Mouse (Mus musculus) left cerebral cortex, postnatal 4 days (tissue): ENCODE results near the gene Cnksr2. TPM values are rescaled to one million over a fixed set of nuclear protein-coding genes. Genes with fewer than 3 reads are reported as not detected.

Experiments
- DNase-seq: peaks from one replicate; pipeline ENCODE4 v3.0.0-alpha.2; 2022
- intact Hi-C: fragments of 180-260 bp; cut with DNase I; formaldehyde crosslinking; loops from one replicate; pipeline ENCODE4 v1.15.1; 2025
- total RNA-seq, 2 experiments: library from RNA; stranded (reverse); gene quantifications; 2 replicates each; pipeline ENCODE4 v1.2.3; 2021

Gene Cnksr2
- 100 to 1,000 TPM in 1 of 2 experiments, 10 to 100 TPM in 1; 88.4 to 108 TPM for total RNA-seq

DNA sequence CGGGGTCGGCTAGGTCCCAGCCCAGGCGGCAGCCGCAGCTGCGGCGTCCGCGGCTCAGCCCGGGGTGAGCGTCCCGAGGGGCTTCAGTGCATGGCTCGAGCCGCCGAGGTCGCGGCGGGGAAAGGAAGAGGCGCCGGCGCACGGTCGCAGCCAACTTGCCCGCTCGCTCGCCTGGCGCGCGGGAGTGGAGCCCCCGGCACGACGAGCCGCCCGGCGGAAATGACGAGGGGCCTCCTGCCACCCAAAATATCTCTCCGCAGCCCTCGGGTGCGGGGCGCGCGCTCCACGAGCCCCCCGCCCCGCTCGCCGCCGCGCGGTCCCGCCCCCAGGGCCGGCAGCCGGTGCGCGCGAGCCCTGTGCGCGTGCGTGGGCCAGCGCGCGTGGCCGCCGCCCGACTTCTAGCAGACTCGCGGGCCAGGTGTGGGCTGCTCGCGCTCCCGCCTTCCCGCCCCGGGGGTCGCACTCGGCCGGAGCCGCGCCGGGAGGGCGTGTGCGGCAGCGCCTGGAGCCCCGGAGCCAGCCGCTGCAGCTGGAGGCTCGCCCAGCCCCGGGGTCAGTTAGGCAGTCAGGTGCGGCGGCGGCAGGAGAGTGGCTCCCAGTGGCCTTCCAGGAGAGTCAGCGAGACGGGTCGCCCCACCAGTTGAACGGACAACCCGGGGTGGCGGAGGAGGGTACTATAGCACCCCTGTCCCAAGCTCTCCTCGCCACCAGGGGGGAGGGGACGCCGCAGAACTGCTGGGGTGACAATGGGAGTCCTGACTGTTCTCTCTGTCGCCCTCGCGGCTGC is at the start of gene Cnksr2:
Cnksr2 (minus strand) TSS at position 238 of the 787 bp plus-strand sequence.
- DNase-seq: peak; percentile 44
- intact Hi-C loops: loop anchor here (5.0 to 10.0 kb wide), 2 partner anchors 572 to 879 kb away; no protein-coding TSS in a partner anchor

DNA sequence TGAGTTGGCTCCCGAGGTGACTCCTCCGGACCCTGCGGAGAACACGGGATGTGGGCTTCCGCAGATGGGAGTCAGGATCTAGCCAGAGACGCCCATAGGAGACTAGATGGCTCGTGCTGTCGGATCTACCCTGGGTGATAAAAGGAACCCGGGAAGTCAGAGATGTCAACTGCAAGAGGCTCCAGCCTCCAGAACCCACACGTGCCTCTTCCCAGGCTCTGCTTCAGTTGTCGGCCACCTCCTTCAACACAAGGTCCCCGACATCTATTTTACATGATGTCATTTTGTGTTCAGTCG is 698 bp upstream of the Cnksr2 start:
- no peak for DNase-seq
- intact Hi-C loops: loop anchor here (5.0 to 10.0 kb wide), 2 partner anchors 571 to 879 kb away; no protein-coding TSS in a partner anchor

DNA sequence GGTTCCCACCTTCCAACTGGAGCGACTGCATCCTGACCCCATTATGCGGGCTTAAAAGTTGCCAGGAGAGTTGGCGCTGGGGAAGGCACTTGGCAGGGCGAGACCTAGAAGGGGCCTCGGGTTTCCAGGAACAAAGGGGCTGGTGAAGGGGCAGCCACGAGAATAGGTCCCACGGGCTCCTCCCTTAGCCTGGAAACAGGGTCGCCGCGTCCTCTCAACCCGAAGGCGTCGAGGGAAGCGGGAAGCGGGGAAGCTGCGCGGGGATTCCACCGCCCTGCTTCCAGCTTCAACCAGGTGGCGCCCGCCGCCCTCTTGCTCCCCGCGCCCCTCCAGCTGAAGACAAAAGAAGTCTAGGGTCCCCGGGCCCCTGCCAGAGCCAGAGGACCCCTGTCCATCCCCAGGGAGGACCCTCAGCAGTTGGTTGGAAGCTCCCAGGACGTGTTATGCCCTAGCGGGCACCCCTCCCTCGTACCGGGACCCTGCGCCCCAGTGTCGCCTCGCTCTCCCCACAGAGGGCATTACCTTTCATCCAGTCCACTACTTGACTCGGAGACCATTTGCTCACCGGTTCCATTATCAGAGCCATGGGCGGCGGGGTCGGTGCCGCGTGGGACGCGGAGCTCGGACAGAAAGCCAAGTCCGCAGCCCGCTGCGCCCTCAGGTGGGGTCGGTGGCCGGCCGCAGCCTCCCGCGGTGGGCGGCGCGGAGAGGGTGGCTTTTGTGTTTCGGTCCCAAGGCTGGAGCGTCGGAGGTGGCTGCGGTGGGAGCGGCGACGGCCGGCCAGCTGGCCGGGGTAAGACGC is 638 bp downstream of the Cnksr2 start:
- intact Hi-C loops: loop anchor here (5.0 to 10.0 kb wide), 2 partner anchors 572 to 880 kb away; no protein-coding TSS in a partner anchor
- DNase-seq: peak; percentile 50

DNA sequence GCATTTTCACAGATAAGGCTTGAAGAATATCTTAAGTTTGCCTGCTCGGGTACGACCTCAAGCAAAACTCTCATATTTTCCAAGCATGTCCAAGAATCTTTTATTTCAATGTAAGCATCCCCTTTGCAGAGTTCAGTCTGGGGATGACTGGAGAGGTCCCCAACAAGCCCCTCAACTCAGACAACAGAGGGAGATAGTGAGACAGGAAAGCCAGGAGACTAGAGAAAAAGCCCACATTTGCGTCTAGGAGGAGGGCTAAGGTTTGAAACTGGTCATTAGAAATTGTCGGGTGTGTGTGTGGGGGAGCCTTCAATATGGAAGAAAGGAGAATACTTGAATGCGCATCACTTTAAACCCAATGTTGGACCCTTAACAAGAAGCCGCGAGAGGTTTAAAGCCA is 1.4 kb downstream of the Cnksr2 start:
- DNase-seq: peak; percentile 7
- intact Hi-C loops: loop anchor here (5.0 to 10.0 kb wide), 2 partner anchors 573 to 881 kb away; no protein-coding TSS in a partner anchor

- no peak for DNase-seq
- intact Hi-C loops: no loop called here
Observed at GRCm38 (mm10) chrX:157951698-157952097, 91.4 kb downstream of the Cnksr2 start.

DNA sequence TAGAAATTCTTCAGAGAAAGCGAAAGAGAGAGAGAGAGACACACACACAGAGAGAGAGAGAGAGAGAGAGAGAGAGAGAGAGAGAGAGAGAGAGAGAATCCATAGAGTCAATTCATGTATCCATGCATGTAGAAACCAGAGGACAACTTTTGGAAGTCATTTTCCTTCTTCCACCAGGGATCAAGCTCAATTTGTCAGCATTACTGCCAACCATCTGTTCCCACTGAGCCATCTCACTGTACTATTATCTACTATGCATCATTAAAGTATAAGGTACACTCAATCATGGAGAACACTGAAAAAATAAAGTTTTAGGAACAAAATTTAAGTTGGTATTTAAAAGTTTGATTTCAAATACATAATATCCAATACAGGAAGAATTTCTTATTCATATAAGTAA is 93.8 kb downstream of the Cnksr2 start:
- intact Hi-C loops: loop anchor here (10.0 kb wide), 1 partner anchor 976 kb away; no protein-coding TSS in a partner anchor
- DNase-seq: no peak

DNA sequence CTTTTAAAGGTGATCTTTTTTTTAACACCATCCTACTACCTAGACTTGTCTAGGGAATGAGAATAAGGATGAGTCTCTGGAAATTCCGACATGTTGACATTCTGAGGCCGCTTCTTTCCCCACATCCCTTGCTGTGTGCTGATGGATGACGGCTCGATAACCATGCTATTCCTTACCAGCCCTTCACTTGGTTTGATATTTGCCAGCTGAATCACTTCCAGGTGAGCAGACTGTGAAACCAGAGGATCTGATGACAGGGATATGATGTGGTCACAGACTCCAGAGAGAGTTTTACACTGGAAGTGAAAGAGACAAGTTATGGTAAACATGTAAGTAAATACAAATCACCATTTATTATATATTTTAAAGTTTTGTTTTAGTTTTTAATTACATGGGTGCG is 98.0 kb downstream of the Cnksr2 start:
- no peak for DNase-seq
- intact Hi-C loops: loop anchor here (10.0 kb wide), 1 partner anchor 980 kb away; no protein-coding TSS in a partner anchor

DNA sequence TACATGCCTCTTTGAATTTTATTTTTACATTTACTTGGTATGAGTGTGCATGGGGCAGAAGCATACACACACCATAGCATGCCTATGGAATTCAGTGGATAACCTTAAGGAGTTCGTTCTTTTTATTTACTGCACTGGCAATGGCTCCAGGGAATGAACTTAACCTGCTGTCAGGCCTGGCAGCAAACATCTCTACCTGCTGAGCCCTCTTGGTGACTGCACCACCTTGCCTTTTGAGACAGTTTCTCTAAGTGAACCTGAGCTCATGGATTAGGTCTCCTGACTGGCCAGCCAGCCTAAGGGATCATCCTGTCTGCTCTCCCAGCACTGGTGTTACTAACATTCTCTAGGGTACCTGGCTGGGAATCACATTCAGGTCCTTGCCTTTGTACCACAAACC is 106.5 kb downstream of the Cnksr2 start:
- intact Hi-C loops: no loop called here

GRCm38 (mm10) chrX:157920093-157920492 is 123.0 kb downstream of the Cnksr2 start:
- no peak for DNase-seq
- intact Hi-C loops: no loop called here

More for the DNA sequence above, 106.5 kb downstream of the Cnksr2 start:
- DNase-seq: no peak

GRCm38 (mm10) chrX:157829983-157830382 is 213.1 kb downstream of the Cnksr2 start:
- intact Hi-C loops: no loop called here
- DNase-seq: no peak

DNA sequence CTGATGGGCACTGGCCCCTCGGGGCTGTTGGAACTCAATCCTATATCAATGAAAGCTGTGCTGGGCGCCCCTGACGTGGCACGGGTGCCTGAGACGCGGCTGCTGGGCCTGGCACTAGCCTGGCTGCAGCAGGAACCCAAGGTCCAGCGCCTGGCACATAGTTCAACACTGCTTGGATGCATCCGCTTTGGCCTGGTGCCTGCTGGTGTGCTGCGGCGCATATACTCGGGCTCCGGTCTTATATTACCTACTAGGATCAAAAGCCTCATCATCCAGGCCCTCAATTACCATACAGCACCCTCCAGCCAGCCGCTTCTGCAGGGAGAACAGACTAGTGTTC is 224.2 kb downstream of the Cnksr2 start:
- DNase-seq: peak; percentile 35
- intact Hi-C loops: no loop called here

DNA sequence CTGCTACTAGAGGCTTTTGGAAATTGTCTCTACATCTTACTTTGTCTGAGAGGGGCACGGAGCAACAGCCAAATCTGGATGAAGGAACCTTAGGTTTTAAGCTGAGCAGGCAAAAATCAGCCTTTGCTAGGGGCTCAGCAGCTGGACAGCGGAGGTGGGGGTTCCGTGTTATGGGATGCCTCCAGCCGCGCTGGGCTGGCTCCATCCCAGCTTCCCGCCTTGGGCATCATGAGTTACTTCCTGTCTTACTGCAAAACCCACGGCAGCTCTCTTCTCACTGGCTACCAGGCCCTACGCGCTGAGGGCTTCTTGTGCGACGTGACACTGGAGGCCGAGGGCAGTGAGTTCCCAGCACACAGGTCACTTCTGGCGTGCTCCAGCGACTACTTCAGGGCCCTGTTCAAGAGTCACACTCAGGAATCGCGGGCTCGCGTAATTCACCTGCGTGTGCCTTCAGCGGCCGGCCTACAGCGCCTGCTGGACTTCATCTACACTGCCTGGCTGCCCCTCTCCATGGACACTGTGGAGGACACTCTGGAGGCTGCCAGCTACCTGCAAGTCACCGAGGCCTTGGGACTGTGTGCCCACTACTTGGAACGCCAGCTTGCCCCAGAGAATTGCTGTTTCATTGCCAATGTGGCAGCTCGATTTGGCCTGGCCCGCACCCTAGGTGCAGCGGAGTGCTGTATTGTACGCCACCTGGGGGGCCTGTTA is 224.7 kb downstream of the Cnksr2 start, which contains the start of gene Klhl34:
Klhl34 (plus strand) TSS at position 229 of the 714 bp plus-strand sequence.
- intact Hi-C loops: no loop called here

DNA sequence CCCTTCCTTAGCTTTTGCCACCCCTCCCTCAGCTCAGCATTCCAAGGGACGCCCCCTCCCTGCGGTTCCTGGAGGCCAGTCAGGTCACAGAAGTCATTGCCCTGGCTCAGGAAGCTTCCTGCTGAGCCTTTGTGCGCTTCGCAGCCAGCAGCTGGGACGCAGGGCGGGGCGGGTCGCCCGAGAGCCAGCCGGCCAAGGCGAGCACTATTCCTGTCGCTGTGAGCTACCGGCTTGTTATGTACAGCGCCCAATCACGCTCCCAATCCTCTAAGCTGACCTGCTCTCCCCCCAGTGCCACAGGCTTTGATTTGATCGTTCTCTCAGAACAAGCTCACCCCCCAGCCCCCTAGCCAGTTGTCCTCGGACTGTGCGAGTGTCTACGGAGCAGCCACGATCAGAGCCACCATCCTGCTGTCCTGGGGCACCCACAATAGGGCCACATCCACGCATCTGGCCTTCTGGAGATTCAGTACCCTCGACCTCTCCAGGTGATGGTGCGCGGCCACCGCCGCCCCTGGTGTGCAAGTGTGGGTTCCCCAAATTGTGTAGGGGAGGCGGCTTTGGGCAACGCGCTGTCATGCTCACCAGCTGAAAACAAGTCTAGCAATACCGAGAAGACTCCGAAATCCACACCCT is 225.4 kb downstream of the Cnksr2 start:
- DNase-seq: peak; percentile 39
- intact Hi-C loops: no loop called here

More for the DNA sequence above, 224.7 kb downstream of the Cnksr2 start, which contains the start of gene Klhl34:
- DNase-seq: peak; percentile 34

DNA sequence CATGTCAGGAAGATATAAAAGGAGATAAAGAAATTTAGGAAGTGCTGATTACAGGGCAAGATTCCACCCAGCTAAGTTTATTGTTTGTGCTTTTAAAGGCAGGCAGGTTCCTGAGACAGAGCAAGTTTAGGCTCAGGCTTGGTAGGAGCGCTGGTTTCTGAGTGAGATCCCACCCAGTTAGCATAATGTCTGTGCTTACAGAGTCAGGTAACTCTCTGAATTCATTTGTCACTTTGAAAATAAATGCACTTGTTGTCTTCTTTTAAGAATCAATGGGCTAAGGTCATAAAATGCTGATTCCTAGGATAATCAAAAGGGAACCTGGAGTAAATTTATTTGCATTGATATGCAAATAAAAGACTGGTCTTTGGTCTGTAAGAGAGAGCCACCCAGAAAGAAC is 233.4 kb downstream of the Cnksr2 start:
- DNase-seq: no peak
- intact Hi-C loops: no loop called here

GRCm38 (mm10) chrX:157801669-157802068 is 241.4 kb downstream of the Cnksr2 start:
- no peak for DNase-seq
- intact Hi-C loops: no loop called here

Other genes starting within 250 kb of the Cnksr2 start
- gene Klhl34, start 224.9 kb downstream of the Cnksr2 start, total RNA-seq: not detected